Mouse (Mus musculus): ENCODE data around the gene Tbrg4. TPM values are rescaled to one million over a fixed set of nuclear protein-coding genes. Genes with fewer than 3 reads are reported as not detected.

The Tbrg4 gene
- polyA plus RNA-seq, 1 experiment, result 101 TPM

- Histone ChIP-seq H3K4me3 (ENCODE audit: low read depth, low read length) (peak overlapping the region; percentile 75), H3K27me3 (ENCODE audit: control insufficient read depth, insufficient read depth, low read length) (no peaks in the 10 kb centered on the region), H3K27ac (ENCODE audit: insufficient read depth, low read depth, low read length) (peak overlapping the region; percentile 74), H3K36me3 (ENCODE audit: control insufficient read depth, insufficient read depth, low read length) (peaks cover 37% of the 10 kb centered on the region), H3K4me1 (ENCODE audit: control insufficient read depth, insufficient read depth, insufficient read length, low read length) (0 out of 2 replicates have a peak, but pooled peaks cover 2% of the 10 kb centered on the region)
- TF ChIP-seq CTCF (IDR thresholded peaks at IDR 0.05; ENCODE audit: extremely low read depth, insufficient read length, insufficient replicate concordance, low read depth, low read length) (no peak), POLR2A (IDR thresholded peaks at IDR 0.05; ENCODE audit: low read depth, low read length) (no peak)
- 20% methylated on average over 14 of the region's 14 CpGs for WGBS
Measured at GRCm38 (mm10) chr11:6624619-6625382, 1.1 kb downstream of the Tbrg4 start.

- 39% methylated on average over 10 of the region's 10 CpGs for WGBS
Measured at GRCm38 (mm10) chr11:6623704-6624103, 2.2 kb downstream of the Tbrg4 start.

DNA sequence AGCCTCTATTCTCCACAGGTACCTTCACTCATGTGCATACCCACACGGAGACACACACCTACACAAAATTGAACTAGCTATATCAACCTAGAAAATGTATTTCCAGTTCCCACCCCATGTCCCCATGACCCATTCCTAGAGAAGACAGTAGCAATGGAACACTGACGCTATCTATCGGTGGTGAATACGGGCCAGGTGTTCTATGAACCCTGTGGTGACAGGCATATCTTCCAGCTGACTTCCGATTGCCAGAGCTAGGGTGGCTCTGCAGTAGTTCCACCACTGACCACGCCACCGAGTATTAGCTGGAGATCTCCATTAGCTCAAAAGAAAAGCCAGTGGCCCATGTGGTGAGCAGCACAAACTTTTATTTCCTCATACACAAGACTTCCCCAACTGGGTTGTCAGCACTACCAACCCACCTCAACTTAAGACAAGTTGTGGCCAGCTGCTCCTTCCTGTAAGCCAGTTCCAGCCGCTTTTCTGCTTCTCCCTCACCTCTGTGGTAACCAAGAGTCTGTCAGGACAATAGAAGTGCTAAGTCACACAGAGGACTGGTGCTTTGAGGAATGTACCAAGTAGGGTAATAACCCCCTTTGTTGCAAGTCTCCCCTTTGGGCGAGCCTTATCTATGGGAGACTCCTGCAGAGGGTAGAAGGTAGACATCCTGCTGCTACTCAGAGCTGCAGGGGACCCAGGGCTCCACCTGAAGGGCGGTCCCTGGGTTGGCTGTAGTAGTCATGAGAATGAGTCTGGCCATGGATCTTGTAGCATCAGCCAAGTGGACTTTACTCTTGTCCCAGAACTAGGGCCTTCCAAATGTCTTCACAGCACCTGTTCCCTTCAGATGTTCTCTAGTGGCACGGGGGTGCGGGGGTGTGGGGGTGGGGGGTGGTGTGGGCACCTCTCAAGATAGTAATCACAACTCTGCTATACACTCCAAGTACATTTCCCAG is 10.3 kb downstream of the Tbrg4 start:
- WGBS, result 70% methylated on average over 12 of the region's 12 CpGs
- H3K27me3 ChIP-seq (ENCODE audit: control insufficient read depth, insufficient read depth, low read length), result no peaks in the 10 kb centered on the region
- H3K27ac ChIP-seq (ENCODE audit: insufficient read depth, low read depth, low read length), result no peak overlapping the region
- no peaks in the 10 kb centered on the region; the same call in 1 of the 2 replicates for H3K4me1 ChIP-seq (ENCODE audit: control insufficient read depth, insufficient read depth, insufficient read length, low read length)
- H3K4me3 ChIP-seq (ENCODE audit: low read depth, low read length), result no peak overlapping the region
- peaks cover 74% of the 10 kb centered on the region for H3K36me3 ChIP-seq (ENCODE audit: control insufficient read depth, insufficient read depth, low read length)
- no peak for TF ChIP-seq CTCF (IDR thresholded peaks at IDR 0.05; ENCODE audit: extremely low read depth, insufficient read length, insufficient replicate concordance, low read depth, low read length)
- TF ChIP-seq POLR2A (IDR thresholded peaks at IDR 0.05; ENCODE audit: low read depth, low read length), result no peak

More at GRCm38 (mm10) chr11:6623704-6624103, 2.2 kb downstream of the Tbrg4 start:
- Histone ChIP-seq H3K4me3 (ENCODE audit: low read depth, low read length) (peak overlapping the region; percentile 52), H3K36me3 (ENCODE audit: control insufficient read depth, insufficient read depth, low read length) (peaks cover 48% of the 10 kb centered on the region), H3K27me3 (ENCODE audit: control insufficient read depth, insufficient read depth, low read length) (no peaks in the 10 kb centered on the region), H3K27ac (ENCODE audit: insufficient read depth, low read depth, low read length) (no peak overlapping the region), H3K4me1 (ENCODE audit: control insufficient read depth, insufficient read depth, insufficient read length, low read length) (0 out of 2 replicates have a peak, but pooled peaks cover 2% of the 10 kb centered on the region)
- TF ChIP-seq POLR2A (IDR thresholded peaks at IDR 0.05; ENCODE audit: low read depth, low read length) (no peak), CTCF (IDR thresholded peaks at IDR 0.05; ENCODE audit: extremely low read depth, insufficient read length, insufficient replicate concordance, low read depth, low read length) (no peak)

DNA sequence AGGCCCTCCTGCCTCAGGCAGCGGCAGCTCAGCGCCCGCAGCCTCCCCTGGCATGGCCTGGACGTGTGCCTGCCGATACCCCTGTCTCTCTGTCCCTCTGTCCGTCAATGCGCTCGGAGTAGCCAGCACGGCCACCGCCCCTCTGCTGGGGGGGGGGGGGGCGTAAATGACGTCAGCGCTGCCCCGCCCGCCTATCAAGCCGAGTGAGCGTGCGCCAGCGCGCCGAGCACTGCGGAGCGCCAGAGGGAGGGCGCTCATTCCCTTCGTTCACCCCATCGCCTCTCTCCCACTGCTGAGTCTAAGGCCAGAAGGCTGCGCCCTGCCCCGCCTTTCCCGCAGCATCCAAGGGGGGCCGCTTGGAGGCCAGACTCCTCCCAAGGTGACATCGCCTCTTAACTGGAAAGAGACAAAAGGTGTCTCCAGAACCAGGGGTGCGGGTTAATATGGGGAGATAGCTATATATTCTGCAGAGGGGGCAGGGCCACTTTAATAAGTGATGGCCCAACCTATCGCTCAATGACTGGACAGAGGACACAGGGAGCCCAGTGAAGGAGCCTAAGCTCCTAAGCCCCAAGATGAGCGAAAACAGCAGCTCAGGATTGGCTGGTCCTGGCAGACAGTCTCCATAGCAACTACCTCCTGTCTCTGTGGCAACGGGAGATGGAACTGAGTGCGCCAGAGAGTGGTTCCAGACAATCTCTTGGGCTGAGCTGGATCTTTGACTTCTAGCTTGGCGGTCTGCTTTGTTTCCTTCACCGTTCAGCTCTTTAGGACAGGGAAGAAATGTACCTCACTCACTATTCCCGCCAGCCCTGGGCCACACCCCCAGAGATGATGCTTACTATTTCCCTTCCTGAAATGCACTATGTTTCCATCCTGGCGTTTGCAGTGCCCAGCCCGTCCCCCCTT is 20.1 kb downstream of the Tbrg4 start, which contains the start of gene Nacad:
TSS of gene Nacad (minus strand) at position 563 of the 909 bp plus-strand sequence.
- H3K27ac ChIP-seq (ENCODE audit: insufficient read depth, low read depth, low read length), result no peak within 1 kb of the TSS
- no peak for TF ChIP-seq CTCF (IDR thresholded peaks at IDR 0.05; ENCODE audit: extremely low read depth, insufficient read length, insufficient replicate concordance, low read depth, low read length)
- no peak for TF ChIP-seq POLR2A (IDR thresholded peaks at IDR 0.05; ENCODE audit: low read depth, low read length)
- H3K36me3 ChIP-seq (ENCODE audit: control insufficient read depth, insufficient read depth, low read length), result no peaks in the 10 kb centered on the region
- peak within 1 kb of the TSS; percentile 48 for H3K4me3 ChIP-seq (ENCODE audit: low read depth, low read length)
- H3K27me3 ChIP-seq (ENCODE audit: control insufficient read depth, insufficient read depth, low read length), result peaks cover 16% of the 10 kb centered on the region; the same call in 1 of the 2 replicates
- WGBS, result 6% methylated on average over 41 of the region's 41 CpGs
- H3K4me1 ChIP-seq (ENCODE audit: control insufficient read depth, insufficient read depth, insufficient read length, low read length), result peaks cover 2% of the 10 kb centered on the region; the same call in 1 of the 2 replicates

- peaks cover 2% of the 10 kb centered on the region; the same call in 1 of the 2 replicates for H3K4me1 ChIP-seq (ENCODE audit: control insufficient read depth, insufficient read depth, insufficient read length, low read length)
- no peaks in the 10 kb centered on the region for H3K36me3 ChIP-seq (ENCODE audit: control insufficient read depth, insufficient read depth, low read length)
- 22% methylated on average over 13 of the region's 13 CpGs for WGBS
- no peak overlapping the region for H3K27ac ChIP-seq (ENCODE audit: insufficient read depth, low read depth, low read length)
- TF ChIP-seq POLR2A (IDR thresholded peaks at IDR 0.05; ENCODE audit: low read depth, low read length) (no peak), CTCF (IDR thresholded peaks at IDR 0.05; ENCODE audit: extremely low read depth, insufficient read length, insufficient replicate concordance, low read depth, low read length) (no peak)
- H3K27me3 ChIP-seq (ENCODE audit: control insufficient read depth, insufficient read depth, low read length), result peaks cover 16% of the 10 kb centered on the region; the same call in 1 of the 2 replicates
- peak overlapping the region; percentile 48 for H3K4me3 ChIP-seq (ENCODE audit: low read depth, low read length)
Measured at GRCm38 (mm10) chr11:6605021-6605481, 20.8 kb downstream of the Tbrg4 start.

- TF ChIP-seq CTCF (IDR thresholded peaks at IDR 0.05; ENCODE audit: extremely low read depth, insufficient read length, insufficient replicate concordance, low read depth, low read length) (no peak), POLR2A (IDR thresholded peaks at IDR 0.05; ENCODE audit: low read depth, low read length) (no peak)
- H3K4me3 ChIP-seq (ENCODE audit: low read depth, low read length), result 0 out of 2 replicates have a peak overlapping the region, but pooled peaks have one; percentile 48
- H3K36me3 ChIP-seq (ENCODE audit: control insufficient read depth, insufficient read depth, low read length), result no peaks in the 10 kb centered on the region
- no peak overlapping the region for H3K27ac ChIP-seq (ENCODE audit: insufficient read depth, low read depth, low read length)
- H3K4me1 ChIP-seq (ENCODE audit: control insufficient read depth, insufficient read depth, insufficient read length, low read length), result peaks cover 2% of the 10 kb centered on the region; the same call in 1 of the 2 replicates
- H3K27me3 ChIP-seq (ENCODE audit: control insufficient read depth, insufficient read depth, low read length), result peaks cover 16% of the 10 kb centered on the region; the same call in 1 of the 2 replicates
Measured at GRCm38 (mm10) chr11:6604604-6604936, 21.3 kb downstream of the Tbrg4 start.
